Mouse (Mus musculus) kidney, adult 2 months (tissue): ENCODE results near the gene H2-T22. TPM values are rescaled to one million over a fixed set of nuclear protein-coding genes. Genes with fewer than 3 reads are reported as not detected.

Experiments
- DNase-seq: peaks from one replicate; pipeline ENCODE4 v3.0.0; 2021
- H3K27ac ChIP-seq: fragments of 200-500 bp; 2 replicates; pipeline ENCODE4 v1.5.1; 2012; ENCODE audit warnings: low read depth, low read length, control low read depth, inconsistent platforms; ENCODE audit not compliant: insufficient read depth
- H3K27me3 ChIP-seq: fragments of 200-500 bp; replicated peaks from 2 replicates; pipeline ENCODE4 v1.6.1; 2012; ENCODE audit warnings: mild to moderate bottlenecking, moderate library complexity, low read length, inconsistent platforms; ENCODE audit not compliant: control insufficient read depth, insufficient read depth
- H3K36me3 ChIP-seq: fragments of 200-500 bp; 2 replicates; pipeline ENCODE4 v1.6.1; 2012; ENCODE audit warnings: mild to moderate bottlenecking, moderate library complexity, low read length, inconsistent platforms; ENCODE audit not compliant: control insufficient read depth, insufficient read depth
- H3K4me1 ChIP-seq: fragments of 200-500 bp; 2 replicates; pipeline ENCODE4 v1.6.1; 2011; ENCODE audit warnings: low read length; ENCODE audit not compliant: control insufficient read depth, insufficient read depth
- H3K4me3 ChIP-seq: fragments of 200-500 bp; 2 replicates; pipeline ENCODE4 v1.5.1; 2011; ENCODE audit warnings: mild to moderate bottlenecking, low read depth, low read length, control low read depth; ENCODE audit not compliant: insufficient read depth
- CTCF ChIP-seq: fragments of 200-500 bp; conservative IDR thresholded peaks from 2 replicates; pipeline ENCODE4 v1.5.1; 2011; ENCODE audit warnings: low read depth, mild to moderate bottlenecking, control low read depth, low read length, moderate library complexity, mixed read lengths; ENCODE audit not compliant: insufficient read depth, insufficient read length
- POLR2A ChIP-seq: fragments of 200-500 bp; IDR thresholded peaks from one replicate; pipeline ENCODE4 v1.6.1; 2011; ENCODE audit warnings: low read depth, low read length, control low read depth
- WGBS: fragments of 180-500 bp; shearing (Covaris S2); methylation state at CpG from one replicate; pipeline ENCODE4 v1.1.7; 2018; 5-methylcytosine and 5-hydroxymethylcytosine counted together
- polyA plus RNA-seq: library from polyadenylated mRNA; depleted of rRNA; stranded (reverse); fragments of >200 nt; gene quantifications from 2 replicates; pipeline ENCODE4 v1.2.3, GENCODE M21; 2012; rRNA removed

H2-T22 gene
- polyA plus RNA-seq, 1 experiment = 73.2 TPM

DNA sequence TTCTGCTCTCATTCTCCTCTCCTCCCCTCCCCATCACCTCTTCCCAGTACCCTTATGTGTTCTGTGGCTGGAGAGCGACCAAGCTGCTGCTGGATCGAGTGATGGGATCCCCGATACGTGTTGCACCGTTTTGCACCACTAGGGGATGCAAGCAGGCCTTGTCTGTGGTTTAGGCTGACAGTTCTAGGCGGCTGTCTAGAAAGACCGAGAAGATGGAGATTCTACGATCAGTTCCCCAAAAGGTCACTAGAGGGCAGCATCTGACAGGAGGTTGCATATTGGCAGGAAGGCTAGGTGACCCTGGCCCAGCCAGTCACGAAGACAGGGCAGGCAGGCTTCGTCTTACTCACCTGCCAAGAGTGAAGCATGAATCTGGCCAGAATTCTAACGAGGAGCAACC, 45.6 kb downstream of the H2-T22 start:
- DNase-seq = peak; percentile 99
- TF ChIP-seq POLR2A = no peak
- TF ChIP-seq CTCF = peak; percentile 100
- no peak overlapping the region for H3K27ac ChIP-seq
- no peak overlapping the region for H3K4me3 ChIP-seq
- H3K4me1 ChIP-seq = no peaks in the 10 kb centered on the region; the same call in 1 of the 2 replicates
- WGBS = under 1% methylated on average over 11 of the region's 11 CpGs
- no peaks in the 10 kb centered on the region for H3K27me3 ChIP-seq
- no peaks in the 10 kb centered on the region for H3K36me3 ChIP-seq

GRCm38 (mm10) chr17:35994879-35995240, 47.7 kb downstream of the H2-T22 start:
- DNase-seq = peak; percentile 16
- Histone ChIP-seq H3K27me3 (no peaks in the 10 kb centered on the region), H3K4me1 (no peaks in the 10 kb centered on the region; the same call in 1 of the 2 replicates), H3K36me3 (no peaks in the 10 kb centered on the region), H3K27ac (no peak overlapping the region), H3K4me3 (peak overlapping the region; percentile 66)
- under 1% methylated on average over 14 of the region's 14 CpGs for WGBS
- TF ChIP-seq CTCF = no peak
- no peak for TF ChIP-seq POLR2A

DNA sequence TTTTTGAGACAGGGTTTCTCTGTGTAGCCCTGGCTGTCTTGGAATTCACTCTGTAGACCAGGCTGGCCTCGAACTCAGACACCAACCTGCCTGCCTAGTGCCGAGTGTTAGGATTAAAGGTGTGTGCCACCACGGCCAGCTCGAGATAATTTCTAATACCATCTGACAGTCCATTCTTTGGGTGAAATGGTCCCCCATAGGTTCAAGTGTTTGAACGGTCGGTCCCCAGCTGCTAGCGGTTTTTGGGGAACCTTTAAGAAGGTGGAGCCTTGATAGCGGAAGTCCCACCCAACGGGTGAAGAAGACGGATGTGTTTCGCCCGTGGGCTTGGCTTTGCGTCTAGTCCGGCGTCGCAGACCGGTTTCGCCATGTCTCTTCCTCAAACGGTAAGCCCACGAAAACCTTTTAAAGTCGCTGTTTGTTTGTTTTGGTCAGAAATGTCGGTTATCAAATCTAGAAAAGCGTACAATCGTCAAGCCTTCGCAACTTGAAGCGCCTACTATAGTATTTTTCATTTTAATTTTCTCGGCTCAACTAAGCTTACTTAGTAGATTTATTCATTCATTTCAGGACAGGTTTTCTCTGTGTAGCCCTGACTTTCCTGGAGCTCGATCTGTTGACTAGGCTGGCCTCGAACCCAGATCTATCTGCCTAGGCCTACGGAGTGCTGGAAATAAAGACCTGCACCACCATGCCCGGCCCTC, 48.2 kb downstream of the H2-T22 start:
- H3K27ac ChIP-seq = peak overlapping the region; percentile 58; the same call in 1 of the 2 replicates
- H3K27me3 ChIP-seq = no peaks in the 10 kb centered on the region
- 2% methylated on average over 31 of the region's 31 CpGs for WGBS
- TF ChIP-seq CTCF = no peak
- peak; percentile 79 for TF ChIP-seq POLR2A
- DNase-seq = peak; percentile 92
- H3K4me3 ChIP-seq = peak overlapping the region; percentile 66
- no peaks in the 10 kb centered on the region; the same call in 1 of the 2 replicates for H3K4me1 ChIP-seq
- no peaks in the 10 kb centered on the region for H3K36me3 ChIP-seq

DNA sequence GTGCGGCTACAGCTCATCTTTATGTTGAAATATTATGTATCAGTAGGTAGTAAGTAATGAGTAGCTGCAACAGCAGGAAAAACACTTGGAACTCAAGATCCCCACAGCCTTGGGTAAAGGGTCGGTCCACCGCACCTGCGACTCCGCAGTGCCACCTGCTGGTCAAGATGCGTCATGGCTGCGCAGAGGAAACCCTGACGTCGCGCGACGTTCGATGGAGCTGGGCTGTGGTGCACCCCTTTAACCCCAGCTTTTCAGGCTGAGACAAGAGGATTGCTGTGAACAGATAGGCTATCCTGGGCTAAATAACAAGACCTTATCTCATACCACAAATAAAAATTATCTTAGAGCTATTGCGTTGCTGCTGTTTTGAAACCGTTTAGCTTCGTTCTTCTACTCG, 48.9 kb downstream of the H2-T22 start:
- Histone ChIP-seq H3K27ac (no peak overlapping the region), H3K36me3 (no peaks in the 10 kb centered on the region), H3K4me3 (0 out of 2 replicates have a peak overlapping the region, but pooled peaks have one; percentile 2), H3K4me1 (no peaks in the 10 kb centered on the region; the same call in 1 of the 2 replicates), H3K27me3 (no peaks in the 10 kb centered on the region)
- TF ChIP-seq CTCF (peak; percentile 100; the same call in 1 of the 2 replicates), POLR2A (no peak)
- DNase-seq = peak; percentile 79
- 2% methylated on average over 17 of the region's 17 CpGs for WGBS

- TF ChIP-seq CTCF (no peak), POLR2A (no peak)
- H3K4me1 ChIP-seq = no peaks in the 10 kb centered on the region; the same call in 1 of the 2 replicates
- DNase-seq = no peak
- H3K4me3 ChIP-seq = no peak overlapping the region
- 34% methylated on average over 10 of the region's 10 CpGs for whole genome bisulfite sequencing
- no peaks in the 10 kb centered on the region for H3K27me3 ChIP-seq
- H3K27ac ChIP-seq = no peak overlapping the region
- H3K36me3 ChIP-seq = no peaks in the 10 kb centered on the region
Observed at GRCm38 (mm10) chr17:35991781-35992180, 50.8 kb downstream of the H2-T22 start.

Other genes with a start within 250 kb of the H2-T22 start
- gene Ier3, start 221.1 kb downstream of the H2-T22 start, polyA plus RNA-seq = 26.3 and 28.4 TPM in 2 replicates
- gene Flot1, start 219.5 kb downstream of the H2-T22 start, polyA plus RNA-seq = 45.3 and 45.7 TPM in 2 replicates
- gene Tubb5, start 204.4 kb downstream of the H2-T22 start, polyA plus RNA-seq = 98.9 and 109 TPM in 2 replicates
- gene Mdc1, start 201.2 kb downstream of the H2-T22 start, polyA plus RNA-seq = 5.7 TPM in 2 replicates
- gene Nrm, start 181.4 kb downstream of the H2-T22 start, polyA plus RNA-seq = 4.0 and 6.3 TPM in 2 replicates
- 12.4 and 17.8 TPM in 2 replicates for gene Ppp1r18, start 177.2 kb downstream of the H2-T22 start, polyA plus RNA-seq
- gene Dhx16, start 162.9 kb downstream of the H2-T22 start, polyA plus RNA-seq = 50.1 and 65.0 TPM in 2 replicates
- gene 2310061I04Rik, start 145.3 kb downstream of the H2-T22 start, polyA plus RNA-seq = 118 and 132 TPM in 2 replicates
- gene Atat1, start 132.7 kb downstream of the H2-T22 start, polyA plus RNA-seq = 42.9 and 54.6 TPM in 2 replicates
- 91.4 and 94.1 TPM in 2 replicates for gene Mrps18b, start 126.4 kb downstream of the H2-T22 start, polyA plus RNA-seq
- gene Ppp1r10, start 126.3 kb downstream of the H2-T22 start, polyA plus RNA-seq = 24.3 and 26.6 TPM in 2 replicates
- gene Abcf1, start 73.0 kb downstream of the H2-T22 start, polyA plus RNA-seq = 59.4 and 63.6 TPM in 2 replicates
- gene Gnl1, start 62.9 kb downstream of the H2-T22 start, polyA plus RNA-seq = 20.5 and 23.8 TPM in 2 replicates
- gene Prr3, start 62.5 kb downstream of the H2-T22 start, polyA plus RNA-seq = 18.5 and 19.0 TPM in 2 replicates
- 3.5 and 5.4 TPM in 2 replicates for gene H2-T24, start 22.2 kb downstream of the H2-T22 start, polyA plus RNA-seq
- 174 and 175 TPM in 2 replicates for gene H2-T23, start 9.9 kb downstream of the H2-T22 start, polyA plus RNA-seq
- not detected in 2 replicates for gene Gm6034, start 214 bp upstream of the H2-T22 start, polyA plus RNA-seq
- 13.9 and 14.8 TPM in 2 replicates for gene Gm11127, start 15.6 kb upstream of the H2-T22 start, polyA plus RNA-seq
- gene Gm19684, start 78.9 kb upstream of the H2-T22 start, polyA plus RNA-seq = 0.15 and 0.36 TPM in 2 replicates
- gene Gm7030, start 86.7 kb upstream of the H2-T22 start, polyA plus RNA-seq = 0.19 TPM in 1 of 2 replicates, not detected in the other
- gene Gm8909, start 125.8 kb upstream of the H2-T22 start, polyA plus RNA-seq = 0.14 TPM in 1 of 2 replicates, not detected in the other
- gene H2-T3, start 147.5 kb upstream of the H2-T22 start, polyA plus RNA-seq = not detected in 2 replicates
- gene Rpp21, start 215.3 kb upstream of the H2-T22 start, polyA plus RNA-seq = 101 and 122 TPM in 2 replicates
- 11.1 and 11.4 TPM in 2 replicates for gene Trim39, start 229.5 kb upstream of the H2-T22 start, polyA plus RNA-seq
- gene H2-M10.2, start 243.7 kb upstream of the H2-T22 start, polyA plus RNA-seq = not detected in 2 replicates